Mouse (Mus musculus) gastrocnemius, postnatal 10 days (tissue): Measurements from ENCODE around the gene Cbfa2t3. TPM values are rescaled to one million over a fixed set of nuclear protein-coding genes. Genes with fewer than 3 reads are reported as not detected.
A peak's percentile ranks its signal among the peaks of the same experiment; 100 is the strongest.
"Not testable (repeated sequence)": the region's sequence is repeated elsewhere in the genome, so short reads cannot be mapped to it uniquely, and the experiment has no call there.

ENCODE experiments used
- DNase-seq: peaks from one replicate; pipeline ENCODE4 v3.0.0; 2021; ENCODE audit warnings: mixed read lengths
- total RNA-seq, 2 experiments: library from RNA; stranded (reverse); gene quantifications; 2 replicates each; pipeline ENCODE4 v1.2.3; 2021

The Cbfa2t3 gene
- total RNA-seq, 2 experiments from 2014 or later, result 19.0 to 20.1 TPM

DNA sequence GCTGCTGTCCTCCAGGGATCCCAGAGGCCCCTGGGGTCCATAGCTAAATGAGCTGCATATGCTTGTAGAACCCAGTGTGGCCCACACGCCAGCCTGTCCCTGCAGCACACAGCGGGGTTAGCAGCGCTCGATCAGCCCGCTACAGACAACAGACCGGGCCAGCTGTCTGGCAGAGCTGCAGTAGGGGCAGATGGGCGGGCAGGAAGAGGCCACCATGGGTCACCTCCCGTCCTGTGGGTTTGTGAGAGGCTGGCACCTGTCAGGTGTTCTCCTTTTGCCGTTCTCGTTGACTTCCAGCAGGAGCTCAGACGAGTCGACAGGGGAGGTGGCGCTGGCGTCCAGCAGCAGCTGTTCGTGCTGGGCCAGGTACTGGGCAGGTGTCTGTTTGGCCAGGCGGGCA is 60.3 kb downstream of the Cbfa2t3 start:
- DNase-seq, result no peak

GRCm38 (mm10) chr8:122637230-122637629 is 61.7 kb downstream of the Cbfa2t3 start:
- DNase-seq, result no peak

- peak; percentile 68 for DNase-seq
These were observed 62.1 kb downstream of the Cbfa2t3 start for GRCm38 (mm10) chr8:122636803-122637175.

GRCm38 (mm10) chr8:122635878-122636802 is 62.8 kb downstream of the Cbfa2t3 start:
- no peak for DNase-seq

- no peak for DNase-seq
These were observed 65.7 kb downstream of the Cbfa2t3 start for GRCm38 (mm10) chr8:122633205-122633604.

GRCm38 (mm10) chr8:122632134-122632533 is 66.8 kb downstream of the Cbfa2t3 start:
- not testable (repeated sequence) for DNase-seq

DNA sequence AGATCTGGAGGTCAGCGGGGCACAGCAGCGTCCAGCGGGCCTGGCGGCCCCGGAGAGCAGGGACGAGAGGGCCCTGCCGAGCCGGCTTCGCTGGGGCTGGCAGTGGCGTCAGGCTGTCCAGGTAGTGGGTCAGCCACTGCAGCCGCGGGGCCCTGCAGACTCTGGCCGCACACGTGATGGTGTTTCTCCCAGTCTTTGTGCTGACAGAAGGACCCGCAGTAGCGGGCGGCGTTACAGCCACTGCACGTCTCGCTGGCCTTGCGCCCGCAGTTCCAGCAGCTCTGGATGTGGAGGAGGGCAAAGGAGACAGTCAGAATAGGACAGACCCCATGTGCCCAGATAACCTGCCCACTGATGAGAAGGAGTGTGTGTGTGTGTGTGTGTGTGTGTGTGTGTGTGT is 68.2 kb downstream of the Cbfa2t3 start:
- DNase-seq, result no peak

DNA sequence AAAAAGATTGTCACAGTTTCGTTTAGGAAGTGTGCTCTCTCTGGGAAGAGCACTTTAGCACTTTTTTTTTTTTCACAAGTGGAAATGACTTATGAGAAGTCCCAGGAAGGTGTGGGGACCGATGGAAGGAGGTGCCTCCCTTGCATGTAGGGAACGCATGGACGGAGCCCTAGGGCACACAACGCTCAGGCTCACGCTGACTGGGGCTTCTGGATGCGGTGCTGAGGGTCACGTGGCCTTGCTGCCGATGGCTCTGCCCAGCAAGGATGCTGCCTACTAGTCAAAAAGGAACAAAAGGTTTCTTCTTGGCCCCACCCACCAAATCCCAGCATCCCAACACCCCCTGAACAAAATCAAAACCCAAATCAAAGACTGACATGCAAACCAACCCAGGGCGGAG is 69.5 kb downstream of the Cbfa2t3 start:
- DNase-seq, result no peak

DNA sequence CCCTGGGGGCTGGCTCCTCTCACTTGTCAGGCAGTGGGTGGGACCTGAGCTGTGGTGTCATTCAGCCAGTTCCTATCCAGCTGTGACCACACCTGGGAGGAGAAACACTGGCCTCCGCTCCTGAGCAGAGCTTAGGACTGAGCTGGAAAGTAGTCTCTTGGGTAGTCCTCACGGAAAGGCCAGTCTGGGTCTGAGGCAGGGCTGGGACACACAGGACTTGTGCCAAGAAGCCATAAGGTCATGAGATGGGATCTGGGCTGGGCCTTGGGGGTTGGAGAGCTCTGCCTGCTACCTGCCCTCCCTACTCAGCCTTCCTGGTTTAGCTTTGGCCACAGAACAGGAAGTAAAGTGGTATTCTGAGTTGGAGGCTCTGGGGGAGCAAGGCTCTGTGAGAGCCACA is 72.0 kb downstream of the Cbfa2t3 start:
- no peak for DNase-seq

GRCm38 (mm10) chr8:122625811-122626210 is 73.1 kb downstream of the Cbfa2t3 start:
- DNase-seq, result no peak

GRCm38 (mm10) chr8:122624653-122625052 is 74.3 kb downstream of the Cbfa2t3 start:
- DNase-seq, result no peak

DNA sequence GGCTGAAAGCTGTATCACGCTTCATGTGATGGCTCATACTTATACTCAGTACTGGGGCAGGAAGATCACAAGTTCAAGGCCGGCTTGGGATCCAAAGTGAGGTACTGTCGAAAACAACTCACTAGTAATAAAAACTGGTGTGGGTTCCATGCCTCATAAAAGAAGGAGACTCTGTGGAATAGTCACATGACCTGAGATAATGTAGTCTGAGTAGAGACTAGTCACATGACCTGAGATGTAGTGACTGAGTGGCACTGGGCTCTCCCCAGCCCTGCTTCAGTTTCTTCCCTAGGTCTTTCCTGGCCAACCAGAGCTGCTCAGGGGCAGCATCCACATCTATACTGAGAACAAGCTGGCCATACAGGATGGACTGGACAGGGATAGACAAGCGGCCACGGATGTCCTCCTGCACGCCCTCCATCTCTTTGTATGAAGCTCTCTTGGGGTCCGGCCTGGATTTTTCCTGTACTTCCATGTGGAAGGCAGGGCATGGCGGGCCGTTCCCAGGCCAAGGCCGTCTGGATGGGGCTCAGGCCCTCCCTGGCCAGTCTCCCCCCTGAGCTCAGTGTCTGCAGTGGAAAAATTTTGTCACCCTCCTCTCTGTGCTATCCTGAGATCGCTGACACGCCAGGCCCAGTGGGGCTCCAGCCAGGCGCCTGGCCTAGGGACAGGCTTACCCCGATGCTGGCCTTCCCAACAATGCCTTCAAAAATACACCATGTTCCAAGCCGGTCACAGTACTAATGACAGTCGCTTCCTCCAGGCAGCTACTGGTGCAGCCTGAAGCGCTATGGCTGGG is 74.9 kb downstream of the Cbfa2t3 start:
- DNase-seq, result no peak

- no peak for DNase-seq
These were observed 76.2 kb downstream of the Cbfa2t3 start, which contains the start of gene Pabpn1l for GRCm38 (mm10) chr8:122622727-122623126. TSS of gene Pabpn1l (minus strand) at chr8:122622739.

DNA sequence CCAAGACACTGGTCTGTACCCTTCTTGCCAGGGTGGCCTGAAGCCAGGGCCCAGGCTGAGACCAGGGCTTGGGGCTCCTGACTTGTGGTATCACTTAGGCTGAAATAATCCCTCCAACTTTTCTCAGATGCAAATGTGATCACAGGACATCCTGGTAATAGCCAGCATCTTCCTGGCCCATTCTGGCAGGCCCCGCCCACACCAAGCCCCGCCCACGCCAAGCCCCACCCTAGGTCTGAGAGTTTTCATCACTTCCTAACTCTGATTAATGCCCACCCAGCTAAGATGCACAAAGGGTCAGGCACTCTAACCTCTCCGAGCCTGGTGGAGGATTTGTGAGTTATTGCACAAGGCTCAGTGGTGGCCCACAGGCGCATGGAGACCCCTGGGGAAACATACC is 78.5 kb downstream of the Cbfa2t3 start:
- DNase-seq, result no peak

- no peak for DNase-seq
These were observed 80.1 kb downstream of the Cbfa2t3 start for GRCm38 (mm10) chr8:122618660-122619378.

DNA sequence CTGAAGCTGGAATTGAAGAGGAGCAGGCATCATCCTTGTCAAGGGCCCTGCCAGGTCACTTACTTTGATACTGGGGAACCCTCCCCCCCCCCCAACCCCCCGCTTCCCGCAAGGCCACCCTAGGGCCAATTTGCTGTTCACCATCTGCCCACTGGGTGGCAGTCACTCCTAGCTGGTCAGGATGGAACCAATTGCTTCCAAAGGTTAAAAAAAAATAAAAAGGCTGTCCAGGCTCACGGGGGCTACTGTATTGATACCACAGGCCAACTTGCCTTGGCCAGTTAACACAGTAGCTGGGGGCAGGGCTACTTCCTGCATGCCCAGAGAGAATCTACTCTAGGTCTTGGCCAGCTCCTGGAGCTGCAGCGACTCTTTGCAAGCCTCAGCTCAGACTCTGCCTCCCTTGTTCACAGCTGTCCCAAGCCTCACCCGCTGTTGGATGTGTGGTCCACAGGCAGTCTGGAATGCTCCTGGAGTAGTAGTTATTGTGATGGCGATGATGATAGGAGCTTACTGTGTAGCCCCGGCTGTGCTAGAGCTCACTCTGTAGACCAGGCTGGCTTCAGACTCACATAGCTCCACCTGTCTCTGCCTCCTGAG is 80.9 kb downstream of the Cbfa2t3 start:
- DNase-seq, result peak; percentile 89

DNA sequence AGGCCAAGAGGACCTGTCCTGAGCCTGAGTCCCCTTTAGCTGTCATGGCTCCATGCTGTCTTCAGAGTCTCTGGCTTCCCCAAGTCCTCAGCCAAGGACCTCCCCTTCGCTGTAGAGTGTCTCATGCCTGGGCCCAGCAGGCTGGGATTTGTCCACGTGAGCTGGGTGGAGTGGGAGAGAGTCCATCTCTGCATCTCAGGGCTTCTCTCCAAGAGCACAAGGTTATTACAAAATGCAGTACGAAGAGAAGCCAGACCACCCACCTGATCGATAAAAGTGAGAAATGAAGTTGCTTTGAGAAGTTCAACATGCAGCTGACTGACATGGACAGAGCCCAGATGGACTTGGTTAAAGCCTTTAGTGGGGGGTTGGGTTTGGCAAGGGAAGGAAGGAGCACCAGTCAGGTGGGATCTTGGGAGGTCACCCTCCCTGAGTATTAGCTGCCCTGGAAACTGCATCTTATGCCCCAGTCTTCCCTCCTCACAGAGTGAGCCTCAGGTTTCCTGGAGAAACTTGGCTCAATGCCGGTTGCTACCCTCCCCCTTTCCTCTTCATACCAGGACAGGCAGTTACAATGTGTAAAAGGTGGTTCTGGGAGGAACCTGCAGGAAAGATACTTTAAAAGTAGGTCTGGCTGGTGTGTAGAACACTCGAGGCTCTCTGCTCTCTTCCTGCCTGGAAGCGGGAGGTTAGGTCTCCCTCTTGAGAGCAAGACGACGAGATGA is 82.6 kb downstream of the Cbfa2t3 start:
- no peak for DNase-seq

- DNase-seq, result peak; percentile 94
These were observed 87.4 kb downstream of the Cbfa2t3 start, which contains the start of the genes Galns and Trappc2l for GRCm38 (mm10) chr8:122611295-122612133. TSS of gene Galns (minus strand) at chr8:122611463. TSS of gene Trappc2l (plus strand) at chr8:122611640.

DNA sequence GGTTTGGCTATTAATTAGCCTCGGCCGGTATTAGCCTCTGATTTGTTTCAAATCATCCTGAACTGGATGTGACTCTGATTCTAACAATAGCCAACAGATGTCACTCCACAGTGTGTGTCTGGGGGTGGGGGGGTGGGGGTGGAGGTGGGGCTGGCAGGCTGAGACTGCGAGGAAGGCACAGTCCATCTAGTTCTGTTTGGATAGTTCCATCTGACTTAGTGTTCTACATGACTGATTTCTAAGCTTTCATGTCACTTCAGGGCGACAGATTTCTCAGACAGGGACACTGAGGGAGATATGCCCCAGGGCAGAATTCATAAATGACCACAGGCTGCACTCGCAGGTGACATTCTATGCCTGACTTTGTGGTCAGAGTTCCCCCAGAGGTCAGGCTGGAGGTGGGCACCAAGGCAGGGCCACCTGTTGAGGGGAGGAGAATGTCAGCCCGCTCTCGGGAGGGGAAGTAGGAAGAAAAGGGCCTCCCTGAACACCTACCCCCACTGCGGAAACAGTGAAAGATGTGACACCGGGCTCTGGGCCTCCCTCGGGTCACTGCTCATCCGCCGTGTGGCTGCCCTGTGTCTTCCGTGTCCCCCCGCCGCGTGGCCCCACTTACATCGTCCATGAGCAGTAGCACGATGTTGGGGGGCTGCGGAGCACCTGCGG is 88.2 kb downstream of the Cbfa2t3 start:
- no peak for DNase-seq

DNA sequence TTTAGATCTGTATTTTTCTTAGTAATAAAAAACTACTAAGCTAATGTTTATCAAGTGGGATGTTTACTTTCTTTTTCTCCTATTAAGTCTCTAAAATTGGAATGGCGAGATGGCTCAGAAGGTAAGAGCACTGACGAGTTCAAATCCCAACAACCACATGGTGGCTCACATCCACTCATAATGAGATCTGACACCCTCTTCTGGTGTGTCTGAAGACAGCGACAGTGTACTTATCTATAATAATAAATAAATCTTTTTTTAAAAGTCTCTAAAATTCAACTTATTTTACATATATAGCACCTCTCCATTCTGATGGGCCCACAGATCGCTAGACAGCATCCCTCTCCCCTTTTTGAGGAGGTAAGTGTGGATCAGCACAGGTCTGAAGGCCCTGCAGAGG is 88.7 kb downstream of the Cbfa2t3 start:
- no peak for DNase-seq
